Mouse (Mus musculus) liver, embryonic 15.5 days (tissue): ENCODE data around the gene Mrpl9. TPM values are rescaled to one million over a fixed set of nuclear protein-coding genes. Genes with fewer than 3 reads are reported as not detected.

ENCODE experiments used
- ATAC-seq: fragments of 200-750 bp; cut with Nextera tagmentation; 2 replicates; pipeline ENCODE4 v1.8.0; 2017; ENCODE audit warnings: moderate number of reproducible peaks, mild to moderate bottlenecking, moderate library complexity; ENCODE audit not compliant: insufficient read depth
- H3K27ac ChIP-seq: fragments of 300-500 bp; sonication (generic); replicated peaks from 2 replicates; pipeline ENCODE4 v1.5.1; 2015; ENCODE audit warnings: mild to moderate bottlenecking, inconsistent platforms
- H3K27me3 ChIP-seq: fragments of 300-500 bp; sonication (generic); 2 replicates; pipeline ENCODE4 v1.6.1; 2015; ENCODE audit warnings: mild to moderate bottlenecking, inconsistent platforms
- H3K36me3 ChIP-seq: fragments of 300-500 bp; sonication (generic); replicated peaks from 2 replicates; pipeline ENCODE4 v1.6.1; 2015; ENCODE audit warnings: moderate library complexity, mild to moderate bottlenecking, inconsistent platforms
- H3K4me1 ChIP-seq: fragments of 300-500 bp; sonication (generic); replicated peaks from 2 replicates; pipeline ENCODE4 v1.6.1; 2015; ENCODE audit warnings: inconsistent platforms
- H3K4me2 ChIP-seq: fragments of 300-500 bp; sonication (generic); 2 replicates; pipeline ENCODE4 v1.6.1; 2015; ENCODE audit warnings: moderate library complexity, mild to moderate bottlenecking, inconsistent platforms
- H3K4me3 ChIP-seq: fragments of 300-500 bp; sonication (generic); replicated peaks from 2 replicates; pipeline ENCODE4 v1.5.1; 2015; ENCODE audit warnings: mild to moderate bottlenecking, inconsistent platforms
- H3K9ac ChIP-seq: fragments of 300-500 bp; sonication (generic); 2 replicates; pipeline ENCODE4 v1.6.1; 2015; ENCODE audit warnings: moderate library complexity, mild to moderate bottlenecking, inconsistent platforms
- H3K9me3 ChIP-seq: fragments of 300-500 bp; sonication (generic); replicated peaks from 2 replicates; pipeline ENCODE4 v1.6.1; 2016; ENCODE audit warnings: inconsistent platforms
- WGBS: fragments of 180-500 bp; shearing (Covaris S2); methylation state at CpG from one replicate; pipeline ENCODE4 v1.1.7; 2015; ENCODE audit warnings: mixed read lengths; ENCODE audit not compliant: insufficient replicate concordance; 5-methylcytosine and 5-hydroxymethylcytosine counted together
- polyA plus RNA-seq: library from polyadenylated mRNA; unstranded; fragments of >200 nt; fragmentation: Nextera tagmentation; extraction: Ambion mirVana; gene quantifications from 2 replicates; pipeline ENCODE4 v1.2.1, GENCODE M21; 2015

Gene Mrpl9
- polyA plus RNA-seq: 33.0 and 35.5 TPM in 2 replicates

DNA sequence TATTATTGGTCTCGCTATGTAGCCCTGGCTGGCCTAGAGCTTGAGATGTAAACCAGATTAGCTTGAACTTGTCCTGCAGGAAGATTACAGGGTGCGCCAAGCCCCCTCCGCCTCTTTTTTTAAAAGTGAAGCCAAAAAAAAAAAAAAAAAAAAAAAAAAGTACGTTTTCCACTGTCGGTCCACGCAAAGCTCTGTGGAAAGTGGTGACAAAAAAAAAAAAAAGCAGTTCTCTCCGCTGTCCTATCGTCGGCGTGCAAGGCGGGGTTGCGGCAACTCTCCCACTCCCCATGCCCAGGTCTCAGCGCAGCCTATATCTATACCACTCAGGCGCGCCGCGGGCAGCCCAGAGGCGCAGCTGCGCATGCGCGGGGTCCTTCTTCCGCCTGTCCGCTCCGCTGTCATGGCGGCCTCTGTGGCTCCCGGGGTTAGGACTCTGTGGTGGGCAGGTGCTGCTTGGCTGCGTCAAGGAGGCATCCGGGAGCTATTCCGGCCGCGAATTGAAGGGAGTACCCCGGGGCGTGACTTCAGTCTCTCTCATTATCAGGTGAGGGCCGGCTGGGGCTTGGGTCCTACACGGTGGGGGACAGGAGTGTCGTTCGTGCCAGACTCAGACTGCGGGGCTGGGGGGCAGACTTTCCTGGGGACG lies at the start of gene Mrpl9:
TSS of gene Mrpl9 (plus strand) at position 368 of the 646 bp plus-strand sequence.
- Histone ChIP-seq H3K27ac (peak within 1 kb of the TSS; percentile 77), H3K4me2 (peak within 1 kb of the TSS; percentile 85)
- under 1% methylated on average over 39 of the region's 39 CpGs for WGBS

DNA sequence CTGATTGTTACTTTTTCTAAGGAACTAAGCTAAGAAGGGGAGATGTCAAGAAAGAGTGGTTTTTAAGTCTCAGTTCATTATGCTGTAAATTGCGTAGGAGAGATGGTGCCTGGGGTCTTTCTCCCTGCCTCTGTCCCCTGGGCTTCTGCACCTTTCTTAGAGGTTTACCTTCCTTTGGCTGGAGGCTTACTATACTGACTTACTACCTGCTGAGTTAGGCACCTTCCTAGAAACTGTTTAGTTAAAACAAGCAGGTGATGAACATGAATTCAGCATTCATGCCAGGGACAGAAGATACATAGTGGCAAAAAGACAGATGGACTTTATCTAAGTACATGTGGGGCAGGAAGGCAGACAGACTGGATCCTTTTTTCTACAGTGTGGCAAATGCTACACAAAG lies 46.8 kb upstream of the Mrpl9 start:
- Histone ChIP-seq H3K4me2 (no peak overlapping the region), H3K4me1 (no peaks in the 10 kb centered on the region), H3K36me3 (no peaks in the 10 kb centered on the region), H3K27me3 (peaks cover 56% of the 10 kb centered on the region), H3K9ac (no peak overlapping the region), H3K27ac (no peak overlapping the region), H3K4me3 (no peak overlapping the region), H3K9me3 (no peaks in the 10 kb centered on the region)
- WGBS: 56% methylated on average over 1 of the region's 1 CpGs
- no peak for ATAC-seq

More for the DNA sequence above, at the start of gene Mrpl9:
- H3K27me3 ChIP-seq: peaks cover 7% of the 10 kb centered on the region
- H3K9ac ChIP-seq: peak within 1 kb of the TSS; percentile 94
- peaks cover 14% of the 10 kb centered on the region for H3K4me1 ChIP-seq
- H3K36me3 ChIP-seq: peaks cover 34% of the 10 kb centered on the region
- peak; percentile 99 for ATAC-seq
- peak within 1 kb of the TSS; percentile 98 for H3K4me3 ChIP-seq
- no peaks in the 10 kb centered on the region for H3K9me3 ChIP-seq

DNA sequence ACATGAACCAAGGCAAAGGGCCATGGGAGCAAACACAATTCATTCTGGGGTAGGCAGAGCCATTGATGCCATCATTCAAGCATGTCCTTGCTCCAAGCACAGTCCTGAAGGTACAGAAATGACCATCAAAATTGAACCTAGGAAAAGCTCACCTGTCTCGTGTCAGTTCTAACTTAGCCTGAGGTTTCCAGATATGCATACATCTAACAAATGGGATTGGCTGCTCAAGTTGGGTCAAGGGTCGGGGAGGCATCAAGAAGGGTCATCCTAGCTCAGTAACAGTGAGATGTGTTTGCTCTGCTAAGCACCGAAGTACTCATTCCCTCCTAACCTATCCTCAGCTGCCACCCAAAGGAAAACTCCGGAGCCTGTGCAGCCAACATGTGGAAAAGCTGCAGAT lies 46.3 kb upstream of the Mrpl9 start:
- Histone ChIP-seq H3K4me2 (no peak overlapping the region), H3K9me3 (no peaks in the 10 kb centered on the region), H3K27ac (no peak overlapping the region), H3K36me3 (no peaks in the 10 kb centered on the region), H3K4me1 (no peaks in the 10 kb centered on the region), H3K4me3 (no peak overlapping the region), H3K27me3 (peaks cover 61% of the 10 kb centered on the region), H3K9ac (no peak overlapping the region)
- no peak for ATAC-seq
- WGBS: 54% methylated on average over 4 of the region's 4 CpGs

DNA sequence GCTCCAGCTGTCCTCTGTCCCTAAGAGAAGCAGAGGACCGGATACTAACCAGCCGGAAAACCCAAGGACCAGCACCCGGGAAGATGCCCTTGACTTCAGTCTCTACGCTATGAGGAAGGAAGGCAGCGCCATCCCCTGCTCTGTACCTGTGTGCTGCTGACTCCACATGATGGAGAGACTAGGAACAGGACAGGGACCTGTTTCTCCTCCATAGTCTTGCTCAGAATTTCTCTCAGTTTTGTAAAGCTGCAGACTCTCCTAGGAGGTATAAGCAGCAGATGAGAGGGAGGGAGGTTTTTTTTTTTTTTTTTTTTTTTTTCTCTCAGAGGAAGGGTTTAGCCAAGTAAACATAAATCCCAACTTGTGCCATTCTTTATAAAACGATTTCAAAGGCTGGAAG lies 44.9 kb upstream of the Mrpl9 start, which contains the start of gene Lingo4:
TSS of gene Lingo4 (plus strand) at position 301 of the 400 bp plus-strand sequence.
- Histone ChIP-seq H3K9me3 (no peaks in the 10 kb centered on the region), H3K27me3 (peaks cover 70% of the 10 kb centered on the region)
- WGBS: 56% methylated on average over 6 of the region's 6 CpGs

DNA sequence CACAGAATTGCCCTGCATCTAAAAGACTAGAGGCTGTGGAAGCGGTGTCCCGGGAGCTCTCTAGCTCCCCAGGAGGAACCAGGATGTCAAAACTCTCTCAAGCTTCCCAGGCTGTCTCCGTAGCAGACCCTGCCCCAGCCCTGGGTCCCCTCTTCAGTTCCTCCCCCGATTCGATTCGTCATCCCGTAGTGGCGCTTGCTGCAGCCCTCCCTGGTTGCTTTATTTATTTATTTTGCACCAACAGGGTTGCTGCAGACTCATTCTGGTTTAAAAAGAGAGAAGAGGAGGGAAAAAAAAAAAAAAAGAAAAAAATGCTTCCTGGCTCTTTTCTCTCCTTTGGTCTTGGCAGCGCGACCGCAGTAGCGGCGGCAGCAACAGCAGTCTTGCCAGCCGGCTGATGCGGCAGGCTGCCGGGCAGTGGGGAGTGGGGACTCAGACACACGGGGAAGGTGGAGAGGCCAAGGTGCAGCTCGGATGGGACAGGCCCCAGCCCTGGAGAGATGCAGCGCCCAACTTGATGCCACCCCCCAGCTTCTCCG lies 44.1 kb upstream of the Mrpl9 start:
- Histone ChIP-seq H3K9ac (no peak overlapping the region), H3K4me1 (no peaks in the 10 kb centered on the region), H3K4me3 (no peak overlapping the region), H3K4me2 (peak overlapping the region; percentile 27; the same call in 1 of the 2 replicates), H3K36me3 (no peaks in the 10 kb centered on the region), H3K27ac (no peak overlapping the region), H3K27me3 (peaks cover 71% of the 10 kb centered on the region), H3K9me3 (no peaks in the 10 kb centered on the region)
- WGBS: 4% methylated on average over 20 of the region's 20 CpGs
- no peak for ATAC-seq

More for the DNA sequence above, 44.9 kb upstream of the Mrpl9 start, which contains the start of gene Lingo4:
- Histone ChIP-seq H3K9ac (no peak within 1 kb of the TSS), H3K4me1 (no peaks in the 10 kb centered on the region), H3K4me2 (peak within 1 kb of the TSS; percentile 27; the same call in 1 of the 2 replicates), H3K27ac (no peak within 1 kb of the TSS), H3K4me3 (no peak within 1 kb of the TSS), H3K36me3 (no peaks in the 10 kb centered on the region)
- no peak for ATAC-seq

DNA sequence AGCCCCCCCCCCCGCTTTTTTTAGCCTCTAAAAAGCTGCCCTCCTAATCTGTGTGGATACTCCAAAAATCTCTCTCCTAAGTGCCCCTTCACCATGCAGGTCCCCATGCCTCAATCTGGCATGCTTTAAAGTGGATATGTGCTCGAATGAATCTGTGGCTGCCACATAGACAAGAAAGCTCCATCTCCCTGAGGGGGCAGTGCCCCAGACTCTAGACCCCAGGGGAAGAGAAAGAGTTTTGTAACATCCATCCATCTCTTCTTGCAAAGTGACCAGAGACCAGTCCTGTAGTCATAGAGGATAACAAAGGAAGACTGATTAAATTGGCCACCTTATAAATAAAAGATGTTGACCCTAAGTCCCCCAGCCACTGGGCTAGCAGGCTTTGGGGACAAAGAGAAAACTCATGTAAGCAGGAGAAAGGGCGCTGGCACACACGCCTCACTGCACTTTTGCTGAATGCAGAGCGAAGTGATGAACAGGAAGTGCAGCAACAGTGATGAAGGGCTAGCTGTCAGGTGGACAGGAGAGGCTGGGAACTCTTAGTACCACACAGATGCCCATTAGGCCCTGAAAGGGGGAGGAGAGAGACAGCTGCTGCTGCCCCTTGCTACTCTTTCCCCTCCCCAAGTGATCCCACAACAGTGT lies 43.3 kb upstream of the Mrpl9 start:
- Histone ChIP-seq H3K27me3 (peaks cover 72% of the 10 kb centered on the region), H3K9ac (no peak overlapping the region), H3K4me3 (no peak overlapping the region), H3K4me2 (no peak overlapping the region), H3K36me3 (no peaks in the 10 kb centered on the region), H3K4me1 (no peaks in the 10 kb centered on the region), H3K27ac (no peak overlapping the region), H3K9me3 (no peaks in the 10 kb centered on the region)
- 31% methylated on average over 5 of the region's 5 CpGs for WGBS
- ATAC-seq: no peak

DNA sequence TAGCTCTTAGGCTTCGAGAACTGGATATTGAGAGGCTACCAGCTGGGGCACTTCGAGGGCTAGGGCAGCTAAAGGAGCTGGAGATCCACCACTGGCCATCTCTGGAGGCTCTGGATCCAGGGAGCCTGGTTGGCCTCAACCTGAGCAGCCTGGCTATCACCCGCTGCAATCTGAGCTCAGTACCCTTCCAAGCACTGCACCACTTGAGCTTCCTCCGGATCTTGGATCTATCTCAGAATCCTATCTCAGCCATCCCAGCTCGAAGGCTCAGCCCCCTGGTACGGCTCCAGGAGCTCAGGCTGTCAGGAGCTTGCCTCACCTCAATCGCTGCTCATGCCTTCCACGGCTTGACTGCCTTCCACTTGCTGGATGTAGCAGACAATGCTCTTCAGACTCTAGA lies 40.7 kb upstream of the Mrpl9 start:
- H3K36me3 ChIP-seq: no peaks in the 10 kb centered on the region
- no peaks in the 10 kb centered on the region for H3K4me1 ChIP-seq
- no peak overlapping the region for H3K9ac ChIP-seq
- no peak overlapping the region for H3K4me3 ChIP-seq
- WGBS: 49% methylated on average over 8 of the region's 8 CpGs
- H3K4me2 ChIP-seq: no peak overlapping the region
- no peak for ATAC-seq
- no peaks in the 10 kb centered on the region for H3K9me3 ChIP-seq
- no peak overlapping the region for H3K27ac ChIP-seq
- peaks cover 60% of the 10 kb centered on the region for H3K27me3 ChIP-seq

DNA sequence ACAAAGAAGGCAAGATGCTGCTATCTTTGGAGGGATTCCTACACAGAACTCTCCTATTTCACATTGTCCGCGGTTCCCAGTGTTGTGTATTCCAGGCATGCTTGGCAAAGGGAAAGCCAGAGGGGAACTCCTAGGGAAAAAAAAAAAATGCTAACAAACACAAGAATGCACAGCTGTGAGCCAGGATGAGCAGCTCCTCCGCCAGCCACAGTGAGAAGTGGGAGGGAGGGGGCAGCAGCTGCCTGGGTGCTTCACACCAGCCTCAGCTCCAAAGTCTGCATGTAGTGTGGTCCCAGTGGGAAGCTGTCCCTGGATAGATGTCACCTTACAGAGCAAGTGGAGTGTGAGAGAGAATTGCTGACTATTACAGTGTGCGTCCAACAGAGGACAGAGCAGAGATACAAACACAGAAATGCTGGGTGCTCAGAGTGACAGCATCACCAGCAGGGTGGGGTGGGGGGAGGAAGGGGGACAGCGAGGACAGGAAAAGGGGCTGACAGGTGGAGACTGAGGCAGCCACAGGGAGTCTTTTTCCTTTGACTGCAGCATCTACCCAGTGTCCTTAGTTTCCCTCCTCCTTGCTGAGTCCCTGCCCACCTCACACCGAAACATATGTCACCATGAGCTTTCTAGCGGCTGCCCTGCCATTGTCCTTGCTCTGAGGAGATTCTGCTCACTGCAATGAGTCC lies 38.6 kb upstream of the Mrpl9 start:
- H3K27ac ChIP-seq: no peak overlapping the region
- no peaks in the 10 kb centered on the region for H3K36me3 ChIP-seq
- no peak overlapping the region for H3K4me3 ChIP-seq
- ATAC-seq: no peak
- 31% methylated on average over 7 of the region's 7 CpGs for WGBS
- H3K9me3 ChIP-seq: no peaks in the 10 kb centered on the region
- no peak overlapping the region for H3K4me2 ChIP-seq
- peaks cover 40% of the 10 kb centered on the region for H3K27me3 ChIP-seq
- no peaks in the 10 kb centered on the region for H3K4me1 ChIP-seq
- H3K9ac ChIP-seq: no peak overlapping the region

DNA sequence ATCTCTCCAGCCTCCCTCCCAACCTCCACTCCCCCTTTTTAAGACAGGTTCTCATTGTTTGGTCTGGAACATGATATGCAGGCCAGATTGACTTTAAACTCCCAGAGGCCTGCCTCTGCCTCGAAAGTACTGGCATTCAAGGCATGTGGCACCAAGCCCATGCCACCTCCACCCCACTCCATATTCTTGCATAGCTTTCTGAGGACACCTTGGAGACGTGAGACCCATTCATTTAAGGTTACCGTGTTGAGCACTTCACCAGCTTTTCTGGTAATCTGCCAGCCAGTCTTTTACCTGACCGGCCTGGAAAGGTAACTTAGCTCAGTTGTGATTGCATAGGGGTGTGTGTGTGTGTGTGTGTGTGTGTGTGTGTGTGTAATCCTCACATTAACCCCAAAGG lies 37.6 kb upstream of the Mrpl9 start:
- H3K4me3 ChIP-seq: no peak overlapping the region
- no peaks in the 10 kb centered on the region for H3K9me3 ChIP-seq
- H3K27me3 ChIP-seq: peaks cover 29% of the 10 kb centered on the region
- H3K27ac ChIP-seq: no peak overlapping the region
- ATAC-seq: no peak
- H3K36me3 ChIP-seq: no peaks in the 10 kb centered on the region
- H3K4me2 ChIP-seq: no peak overlapping the region
- no peak overlapping the region for H3K9ac ChIP-seq
- WGBS: 47% methylated on average over 4 of the region's 4 CpGs
- H3K4me1 ChIP-seq: no peaks in the 10 kb centered on the region

DNA sequence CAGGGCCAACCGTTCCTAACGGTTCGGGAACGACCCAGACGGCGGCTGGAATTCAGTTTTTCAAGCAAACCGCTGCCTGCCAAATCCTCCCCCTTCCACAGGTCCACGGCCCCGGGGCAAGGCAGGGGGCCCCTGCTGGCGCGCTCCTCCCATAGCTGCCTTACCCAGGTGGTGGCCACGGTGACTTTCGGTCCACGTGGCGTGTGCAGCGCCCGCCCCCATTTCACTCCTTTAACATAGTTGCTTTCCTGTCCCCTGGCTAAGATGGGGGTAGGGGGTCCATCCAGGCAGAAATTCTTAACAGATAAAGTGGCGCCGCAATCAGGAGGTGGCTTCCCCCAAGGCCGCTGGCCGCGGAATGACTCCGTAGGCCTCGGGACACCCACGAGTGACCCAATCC lies 30.6 kb upstream of the Mrpl9 start:
- WGBS: 7% methylated on average over 25 of the region's 25 CpGs
- H3K9me3 ChIP-seq: no peaks in the 10 kb centered on the region
- ATAC-seq: peak; percentile 40
- H3K4me3 ChIP-seq: peak overlapping the region; percentile 61
- H3K27me3 ChIP-seq: peaks cover 14% of the 10 kb centered on the region; the same call in 1 of the 2 replicates
- no peaks in the 10 kb centered on the region for H3K36me3 ChIP-seq
- peak overlapping the region; percentile 88 for H3K4me2 ChIP-seq
- 0 out of 2 replicates have a peak overlapping the region, but pooled peaks have one; percentile 16 for H3K27ac ChIP-seq
- peak overlapping the region; percentile 47 for H3K9ac ChIP-seq
- peaks cover 16% of the 10 kb centered on the region for H3K4me1 ChIP-seq
